Mouse (Mus musculus): ENCODE data around the gene Vps26a.

- TF ChIP-seq MYOG (IDR thresholded peaks at IDR 0.05; ENCODE audit: control insufficient read depth in 1 of 3, insufficient read depth in 1 of 3, insufficient read length in 2 of 3, low read depth in 2 of 3) (no peak), POLR2A (IDR thresholded peaks at IDR 0.05; ENCODE audit: insufficient read length, low read depth) (no peak)
These were observed 64.3 kb downstream of the Vps26a start, which contains the start of gene Hkdc1 for GRCm38 (mm10) chr10:62422255-62422654.
